Mouse (Mus musculus): ENCODE data around the gene Herpud1. TPM values are rescaled to one million over a fixed set of nuclear protein-coding genes. Genes with fewer than 3 reads are reported as not detected.

The Herpud1 gene
- total RNA-seq (2021): 10 to 100 TPM; 41.5 to 44.3 TPM

GRCm38 (mm10) chr8:94386214-94387026, at the start of gene Herpud1:
Gene Herpud1, plus strand, starts transcription at chr8:94386438.
- intact Hi-C loops (cut with DNase I): loop anchor here (5.0 kb wide), 1 partner anchor 44 kb away; no protein-coding TSS in a partner anchor
- DNase-seq (ENCODE audit: extremely low spot score in 1 of 2, low spot score in 2 of 2): peak; percentile 98 to 99

- intact Hi-C loops (cut with DNase I): no loop called here
- DNase-seq (ENCODE audit: extremely low spot score in 1 of 2, low spot score in 2 of 2): no peak
These were observed 48.7 kb upstream of the Herpud1 start for GRCm38 (mm10) chr8:94337559-94337958.

DNA sequence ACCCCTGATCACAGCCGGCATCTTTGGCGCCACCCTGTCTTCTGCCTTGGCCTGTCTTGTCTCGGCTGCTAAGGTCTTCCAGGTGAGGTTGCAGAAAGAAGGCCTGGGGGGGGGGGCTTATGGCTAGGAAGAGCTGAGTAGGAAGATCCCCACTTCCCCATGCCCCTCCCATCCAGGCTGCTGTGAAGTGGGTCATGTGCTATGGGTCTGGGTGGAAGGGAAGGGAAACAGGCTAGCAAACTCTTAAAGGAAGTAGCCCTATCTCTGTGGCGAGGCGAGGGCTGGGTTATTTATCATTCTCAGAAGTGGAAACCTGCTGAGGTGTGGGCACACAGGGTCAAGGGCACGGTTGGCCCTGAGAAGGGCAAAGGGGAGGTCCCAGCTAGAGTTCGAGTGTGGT, 45.4 kb upstream of the Herpud1 start:
- no peak for DNase-seq (ENCODE audit: extremely low spot score in 1 of 2, low spot score in 2 of 2)
- intact Hi-C loops (cut with DNase I): loop anchor here (5.0 to 10.0 kb wide), 3 partner anchors 47 to 362 kb away; partner anchors contain the start of gene Herpud1

DNA sequence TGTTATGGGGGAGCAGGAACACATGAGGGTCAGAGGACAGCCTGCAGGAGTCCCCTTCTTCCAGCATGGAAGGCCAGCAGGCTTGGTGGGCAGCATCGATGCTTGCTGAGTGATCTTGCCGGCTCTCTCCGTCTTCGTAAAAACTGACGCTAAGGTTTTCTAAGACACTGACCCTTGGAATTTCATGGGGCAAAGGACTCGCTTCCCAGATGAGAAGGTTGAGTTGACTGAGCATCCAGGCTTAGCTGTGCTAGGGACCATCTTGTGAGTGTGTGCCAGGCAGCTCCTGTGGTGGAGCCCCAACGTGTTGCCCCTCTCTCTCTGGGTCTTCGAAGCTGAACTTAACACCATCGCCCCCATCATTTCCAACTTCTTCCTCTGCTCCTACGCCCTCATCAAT, 43.5 kb upstream of the Herpud1 start:
- intact Hi-C loops (cut with DNase I): loop anchor here (5.0 to 10.0 kb wide), 3 partner anchors 45 to 360 kb away; partner anchors contain the start of gene Herpud1
- DNase-seq (ENCODE audit: extremely low spot score in 1 of 2, low spot score in 2 of 2): no peak

- intact Hi-C loops (cut with DNase I): loop anchor here (5.0 to 10.0 kb wide), 3 partner anchors 44 to 359 kb away; partner anchors contain the start of gene Herpud1
- peak; percentile 82 to 84 for DNase-seq (ENCODE audit: extremely low spot score in 1 of 2, low spot score in 2 of 2)
These were observed 42.9 kb upstream of the Herpud1 start for GRCm38 (mm10) chr8:94343290-94343689.

GRCm38 (mm10) chr8:94343778-94344320, 42.4 kb upstream of the Herpud1 start:
- intact Hi-C loops (cut with DNase I): loop anchor here (5.0 to 10.0 kb wide), 3 partner anchors 43 to 358 kb away; partner anchors contain the start of gene Herpud1
- DNase-seq (ENCODE audit: extremely low spot score in 1 of 2, low spot score in 2 of 2): no peak

DNA sequence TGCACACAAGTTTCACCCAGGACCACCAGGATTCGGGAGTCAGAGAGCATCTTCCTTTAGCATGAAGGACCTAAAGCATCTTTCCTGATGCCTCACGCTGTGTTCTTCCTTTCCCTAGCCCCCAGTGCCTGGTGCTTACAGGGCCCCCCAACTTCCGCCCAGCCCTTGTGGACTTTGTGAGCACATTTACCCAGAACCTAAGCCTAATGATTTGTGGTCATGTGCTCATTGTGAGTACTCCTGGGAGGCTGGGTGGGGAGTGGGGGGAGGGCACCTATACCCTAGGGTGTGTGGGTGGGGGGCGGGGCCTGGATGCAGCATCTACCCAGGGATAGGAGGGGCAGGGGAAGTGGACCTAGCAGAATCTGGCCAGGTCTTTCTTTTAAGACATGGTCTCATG, 40.6 kb upstream of the Herpud1 start:
- intact Hi-C loops (cut with DNase I): loop anchor here (10.0 kb wide), 1 partner anchor 239 kb away; no protein-coding TSS in a partner anchor

GRCm38 (mm10) chr8:94346264-94346663, 40.0 kb upstream of the Herpud1 start:
- intact Hi-C loops (cut with DNase I): loop anchor here (10.0 kb wide), 1 partner anchor 239 kb away; no protein-coding TSS in a partner anchor
- DNase-seq (ENCODE audit: extremely low spot score in 1 of 2, low spot score in 2 of 2): no peak

More for the DNA sequence above, 40.6 kb upstream of the Herpud1 start:
- DNase-seq (ENCODE audit: extremely low spot score in 1 of 2, low spot score in 2 of 2): no peak

- intact Hi-C loops (cut with DNase I): loop anchor here (10.0 kb wide), 1 partner anchor 236 kb away; no protein-coding TSS in a partner anchor
- DNase-seq (ENCODE audit: extremely low spot score in 1 of 2, low spot score in 2 of 2): no peak
These were observed 37.8 kb upstream of the Herpud1 start for GRCm38 (mm10) chr8:94348425-94348824.

DNA sequence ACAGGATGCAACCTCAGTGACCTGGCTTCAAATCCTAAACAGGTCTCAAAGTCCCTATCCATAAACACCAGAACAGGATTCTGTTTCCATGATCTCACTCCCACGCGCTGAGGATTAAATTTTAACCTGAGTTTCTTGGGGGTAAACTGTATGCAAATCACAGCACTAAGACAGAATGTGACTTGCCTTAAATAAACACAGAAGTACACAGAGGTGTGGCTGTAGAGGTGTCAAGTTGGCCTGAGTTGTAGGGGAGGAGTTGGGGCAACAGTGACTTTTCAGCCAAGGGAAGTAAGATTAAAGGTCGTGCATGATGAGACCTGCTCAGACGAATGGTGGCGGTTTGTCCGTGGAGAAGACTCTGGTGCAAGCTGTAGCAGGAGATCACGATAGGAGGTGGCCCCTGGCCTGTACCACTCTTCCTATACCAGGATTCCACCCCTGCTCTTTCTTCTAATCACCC, 32.1 kb upstream of the Herpud1 start:
- intact Hi-C loops (cut with DNase I): no loop called here
- no peak for DNase-seq (ENCODE audit: extremely low spot score in 1 of 2, low spot score in 2 of 2)

DNA sequence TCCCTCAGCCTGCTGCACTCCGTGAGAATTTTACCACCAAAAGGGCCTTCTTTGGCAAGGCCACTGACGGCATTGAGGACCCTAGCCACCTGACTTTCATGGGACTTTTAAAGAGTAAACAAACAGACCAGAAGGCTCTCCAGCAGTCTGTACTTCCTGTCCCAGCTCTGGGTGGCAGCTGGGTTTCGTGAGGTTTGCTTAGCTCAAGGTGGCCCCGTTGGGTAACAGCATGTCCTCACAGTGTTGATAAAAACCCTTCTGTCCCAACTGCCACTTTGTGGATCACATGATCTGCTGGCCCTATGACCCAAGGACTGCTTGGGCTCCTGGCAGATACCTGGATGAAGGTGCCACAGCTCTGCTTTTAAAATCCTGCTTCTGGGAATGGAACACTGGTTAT, 31.7 kb upstream of the Herpud1 start:
- no peak for DNase-seq (ENCODE audit: extremely low spot score in 1 of 2, low spot score in 2 of 2)
- intact Hi-C loops (cut with DNase I): no loop called here

GRCm38 (mm10) chr8:94357220-94357619, 29.0 kb upstream of the Herpud1 start:
- DNase-seq (ENCODE audit: extremely low spot score in 1 of 2, low spot score in 2 of 2): no peak
- intact Hi-C loops (cut with DNase I): no loop called here

DNA sequence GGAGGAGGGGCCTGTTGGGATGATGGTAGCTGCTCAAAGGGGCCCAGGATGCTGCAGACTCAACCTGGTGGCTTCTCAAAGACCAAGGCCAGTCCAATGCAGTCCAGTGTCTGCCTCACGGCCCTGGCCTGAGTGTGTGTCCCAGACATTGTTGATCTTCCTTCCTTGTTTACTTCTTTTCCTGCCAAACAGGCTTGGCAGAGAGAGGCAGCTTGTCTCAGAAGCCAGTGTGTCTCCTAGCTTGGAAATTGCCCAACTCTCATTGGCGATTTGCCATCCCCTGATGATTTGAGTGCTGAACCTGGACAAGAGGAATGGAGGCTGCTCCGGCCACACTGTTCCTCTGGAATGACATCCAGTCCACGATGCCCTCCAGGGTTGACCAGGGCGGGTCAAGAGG, 27.7 kb upstream of the Herpud1 start:
- DNase-seq (ENCODE audit: extremely low spot score in 1 of 2, low spot score in 2 of 2): peak; percentile 70 to 75
- intact Hi-C loops (cut with DNase I): no loop called here

DNA sequence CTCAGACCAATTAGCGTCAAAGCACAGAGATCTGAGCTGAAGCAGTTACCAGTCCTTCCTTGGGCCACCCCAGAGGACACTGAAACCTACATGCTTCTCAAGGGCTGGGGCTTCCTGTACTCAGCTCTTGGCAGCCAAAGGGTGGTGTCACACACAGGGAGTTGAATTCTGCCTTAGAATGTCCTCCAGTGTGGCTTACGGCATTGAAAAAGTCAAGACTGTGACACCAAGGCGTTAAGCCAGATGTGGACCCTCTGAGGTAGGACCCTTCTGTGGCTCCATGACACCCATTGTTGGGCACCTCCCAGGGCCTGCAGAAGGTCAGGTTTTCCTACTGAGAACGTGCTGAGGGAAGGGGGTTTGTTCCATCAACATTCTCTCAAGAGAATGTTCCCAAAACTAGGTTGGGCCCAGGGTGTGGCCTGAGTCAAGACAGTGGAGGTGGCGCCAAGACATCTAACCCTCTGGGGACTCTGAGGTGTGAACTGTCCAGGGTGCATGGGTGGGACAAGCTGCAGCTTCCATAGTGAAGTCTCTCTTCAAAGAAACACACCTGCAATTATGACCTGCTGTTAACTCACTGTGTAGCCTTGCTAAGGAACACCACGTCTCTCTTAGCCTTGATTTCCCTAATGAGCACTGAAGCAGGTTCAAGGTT, 24.3 kb upstream of the Herpud1 start:
- intact Hi-C loops (cut with DNase I): no loop called here
- no peak for DNase-seq (ENCODE audit: extremely low spot score in 1 of 2, low spot score in 2 of 2)

DNA sequence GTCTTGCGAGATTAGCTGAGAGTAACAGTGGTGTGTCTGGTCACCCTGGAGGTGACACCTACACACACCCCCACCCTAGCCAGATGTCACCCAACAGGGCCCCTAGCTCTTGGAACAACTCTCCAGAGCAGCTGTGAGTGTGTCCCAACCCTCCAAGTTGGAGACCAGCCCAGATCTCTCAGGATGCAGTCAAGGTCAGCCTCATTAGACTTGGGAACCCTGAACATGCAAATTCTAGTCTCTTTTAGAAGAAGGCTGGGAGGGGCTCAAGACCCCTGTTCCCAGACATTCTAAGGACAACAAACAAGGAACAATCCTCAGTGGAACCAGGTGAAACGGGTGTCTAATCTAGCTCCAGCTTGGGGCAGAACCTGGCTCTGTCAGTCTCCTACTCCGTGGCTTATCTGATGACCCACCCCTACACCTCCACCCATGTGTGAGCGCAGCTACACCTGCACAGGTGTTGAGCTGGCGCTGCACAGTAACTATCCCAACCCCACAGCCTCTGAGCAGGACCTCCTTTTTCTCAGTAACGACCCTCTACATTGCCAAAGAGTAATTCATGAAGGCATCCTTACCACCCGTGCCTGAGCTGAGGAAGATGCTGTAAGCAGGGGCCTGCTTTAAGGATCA, 23.5 kb upstream of the Herpud1 start:
- DNase-seq (ENCODE audit: extremely low spot score in 1 of 2, low spot score in 2 of 2): no peak
- intact Hi-C loops (cut with DNase I): no loop called here

DNA sequence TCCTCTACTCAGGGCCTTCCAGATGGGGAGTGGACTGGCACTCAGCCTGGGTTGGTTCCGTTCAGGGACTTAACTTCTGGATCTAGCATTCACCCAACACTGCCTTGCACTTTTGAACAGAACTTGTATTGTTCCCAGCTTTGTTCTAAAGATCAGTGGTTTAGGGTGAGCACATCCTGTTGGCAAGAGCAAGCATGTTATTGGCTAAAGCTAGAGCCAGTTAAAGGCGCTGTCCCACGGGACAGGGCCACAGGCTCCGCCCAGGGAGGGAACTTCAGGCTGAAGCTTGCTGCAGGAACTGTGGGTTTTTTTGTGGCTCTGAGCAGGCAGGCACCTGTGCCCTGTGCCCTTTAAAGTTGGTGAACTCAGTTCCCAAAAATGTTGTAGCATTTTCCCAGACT, 22.9 kb upstream of the Herpud1 start:
- intact Hi-C loops (cut with DNase I): no loop called here

GRCm38 (mm10) chr8:94363906-94364305, 22.3 kb upstream of the Herpud1 start:
- no peak for DNase-seq (ENCODE audit: extremely low spot score in 1 of 2, low spot score in 2 of 2)
- intact Hi-C loops (cut with DNase I): no loop called here

More for the DNA sequence above, 22.9 kb upstream of the Herpud1 start:
- peak in 1 of 2 experiments; percentile 88 for DNase-seq (ENCODE audit: extremely low spot score in 1 of 2, low spot score in 2 of 2)

- intact Hi-C loops (cut with DNase I): no loop called here
- no peak for DNase-seq (ENCODE audit: extremely low spot score in 1 of 2, low spot score in 2 of 2)
These were observed 21.4 kb upstream of the Herpud1 start for GRCm38 (mm10) chr8:94364686-94365312.
